Mouse (Mus musculus): ENCODE data around the gene 4930469K13Rik.

- no peak for TF ChIP-seq CTCF (IDR thresholded peaks at IDR 0.05; ENCODE audit: borderline replicate concordance, control insufficient read depth, extremely low read depth, insufficient read depth, low read length, poor library complexity)
- no peak for TF ChIP-seq POLR2A (IDR thresholded peaks at IDR 0.05; ENCODE audit: control insufficient read depth, extremely low read depth, insufficient read depth, low read length, poor library complexity)
These were observed 48.3 kb downstream of the 4930469K13Rik start for GRCm38 (mm10) chr11:34050063-34050462.
